Mouse (Mus musculus): ENCODE results near the gene Olfr330.
"Not testable (repeated sequence)": the region's sequence is repeated elsewhere in the genome, so short reads cannot be mapped to it uniquely, and the experiment has no call there.

Gene Olfr330

DNA sequence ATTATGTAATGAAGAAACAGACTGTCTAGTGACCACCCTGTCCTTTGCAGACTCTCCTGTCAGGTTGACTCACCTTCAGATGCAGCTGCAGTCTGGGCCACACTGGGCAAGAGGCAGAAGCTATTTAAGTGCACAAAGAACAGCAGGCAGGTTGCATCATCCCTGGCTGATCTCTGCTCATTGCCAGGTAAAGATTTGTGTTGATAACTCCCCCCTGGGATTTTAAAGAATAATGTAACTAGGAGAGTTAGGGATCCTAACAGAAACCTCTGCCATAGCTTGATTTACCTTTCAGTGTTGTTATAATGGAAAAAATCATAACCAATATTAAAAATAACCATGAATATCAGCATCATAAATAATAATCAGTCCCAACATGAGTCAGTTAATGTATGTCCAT is at the start of gene Olfr330:
TSS of gene Olfr330 (minus strand) at position 101 of the 400 bp plus-strand sequence.
- not testable (repeated sequence) for DNase-seq

- peak; percentile 4 for DNase-seq
Measured at GRCm38 (mm10) chr11:58578636-58579035, 44.0 kb upstream of the Olfr330 start.

DNA sequence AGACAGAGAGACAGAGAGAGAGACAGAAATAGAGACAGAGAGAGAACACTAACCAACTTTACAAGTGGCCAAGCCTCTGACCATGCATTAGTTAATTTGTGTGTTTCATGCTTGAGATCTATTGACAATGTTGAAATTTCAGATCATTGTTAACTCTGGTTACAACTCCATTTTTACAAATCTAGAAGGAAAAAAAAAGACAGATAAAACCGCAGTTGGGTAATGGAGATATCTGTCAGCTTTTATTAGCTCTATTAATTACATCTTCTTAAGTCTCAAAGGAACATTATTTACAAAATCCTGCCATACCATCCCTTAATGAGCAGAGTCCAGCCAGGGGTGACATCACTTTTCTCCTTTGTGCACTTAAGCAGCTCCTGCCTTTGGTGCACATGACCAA is 42.8 kb upstream of the Olfr330 start, which contains the start of gene Olfr325:
TSS of gene Olfr325 (plus strand) at position 301 of the 400 bp plus-strand sequence.
- no peak for DNase-seq

DNA sequence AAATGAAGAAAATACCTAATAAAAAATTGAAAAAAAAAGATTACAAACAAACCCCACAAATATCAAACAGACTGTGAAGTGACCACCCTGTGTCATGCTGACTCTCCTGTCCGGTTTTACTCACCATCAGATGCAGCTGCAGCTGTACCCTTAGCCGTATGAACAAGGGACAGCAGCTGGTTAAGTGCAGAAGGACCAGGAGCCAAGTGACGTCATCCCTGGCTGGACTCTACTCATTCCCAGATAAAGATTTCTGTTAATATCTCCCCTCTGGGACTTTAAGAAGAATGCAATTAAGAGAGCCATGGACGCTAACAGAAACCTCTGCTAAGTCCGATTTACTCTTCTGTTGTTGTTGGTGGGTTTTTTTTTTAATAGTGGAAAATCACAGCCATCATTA is 35.8 kb upstream of the Olfr330 start, which contains the start of gene Olfr224:
TSS of gene Olfr224 (minus strand) at position 149 of the 400 bp plus-strand sequence.
- no peak for DNase-seq

GRCm38 (mm10) chr11:58555536-58555935 is 20.9 kb upstream of the Olfr330 start, which contains the start of gene Olfr328:
Gene Olfr328, minus strand, starts transcription at chr11:58555636.
- DNase-seq = no peak

- DNase-seq = no peak
Measured at GRCm38 (mm10) chr11:58546322-58546721, 11.7 kb upstream of the Olfr330 start, which contains the start of gene Olfr329-ps. Gene Olfr329-ps, minus strand, starts transcription at chr11:58546422.

DNA sequence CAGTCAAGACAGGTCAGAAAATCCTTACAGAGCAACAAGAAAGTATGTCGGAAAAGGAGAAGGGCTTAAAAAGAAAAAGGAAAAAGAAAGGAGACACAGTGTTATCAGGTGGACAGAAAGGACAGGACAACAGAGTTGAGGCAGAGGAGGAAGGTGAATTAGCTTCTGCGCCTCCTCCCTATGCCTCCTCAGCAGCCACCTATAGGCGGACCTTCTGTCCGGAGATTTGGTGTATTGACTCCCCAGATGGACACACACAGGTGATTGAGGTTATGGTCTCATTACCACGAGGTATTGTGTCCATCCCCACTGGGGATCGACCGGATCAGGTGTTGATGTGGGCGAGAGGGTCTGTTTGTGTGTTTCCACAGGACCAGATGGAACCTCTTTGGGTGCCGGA is 14.9 kb downstream of the Olfr330 start:
- DNase-seq = peak; percentile 10

- peak; percentile 64 for DNase-seq
Measured at GRCm38 (mm10) chr11:58518916-58519315, 15.7 kb downstream of the Olfr330 start.

GRCm38 (mm10) chr11:58509058-58509457 is 25.6 kb downstream of the Olfr330 start:
- not testable (repeated sequence) for DNase-seq

GRCm38 (mm10) chr11:58502472-58502871 is 32.2 kb downstream of the Olfr330 start, which contains the start of gene Olfr331:
Gene Olfr331, minus strand, starts transcription at chr11:58502572.
- DNase-seq = not testable (repeated sequence)

- no peak for DNase-seq
Measured at GRCm38 (mm10) chr11:58499290-58499689, 35.3 kb downstream of the Olfr330 start.

- no peak for DNase-seq
Measured at GRCm38 (mm10) chr11:58498761-58499160, 35.9 kb downstream of the Olfr330 start.

DNA sequence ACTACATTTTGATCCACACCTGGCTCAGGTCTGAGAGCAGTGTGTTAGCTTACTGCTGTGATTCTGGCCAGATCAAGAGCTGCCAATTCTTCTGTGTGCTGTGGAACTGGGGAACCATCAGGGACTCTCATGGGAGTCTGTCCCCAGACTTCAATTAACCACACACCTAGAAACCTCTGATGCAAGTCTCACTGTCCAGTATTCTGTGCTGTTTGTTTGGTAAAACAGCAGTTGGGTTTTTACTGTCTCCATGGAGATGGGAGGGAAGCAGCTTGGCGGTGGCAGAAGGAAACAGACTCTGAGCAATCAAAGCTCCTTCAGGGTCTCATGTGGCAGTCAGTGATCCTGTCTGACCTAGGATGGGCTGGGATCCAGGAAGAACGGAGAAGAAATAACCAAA is 42.2 kb downstream of the Olfr330 start, which contains the start of gene Olfr332:
TSS of gene Olfr332 (minus strand) at position 101 of the 400 bp plus-strand sequence.
- DNase-seq = no peak
